Mouse (Mus musculus) lung, adult 2 months (tissue): Measurements from ENCODE around the gene Slc25a38. TPM values are rescaled to one million over a fixed set of nuclear protein-coding genes. Genes with fewer than 3 reads are reported as not detected.
A peak's percentile ranks its signal among the peaks of the same experiment; 100 is the strongest.

Source experiments
- DNase-seq: peaks from one replicate; pipeline ENCODE4 v3.0.0; 2022
- H3K4me1 ChIP-seq: fragments of 200-500 bp; 2 replicates; pipeline ENCODE4 v1.6.1; 2011; ENCODE audit warnings: low read length; ENCODE audit not compliant: control insufficient read depth, insufficient read depth
- H3K4me3 ChIP-seq: fragments of 200-500 bp; replicated peaks from 2 replicates; pipeline ENCODE3; 2011; ENCODE audit warnings: low read depth, mild to moderate bottlenecking, control low read depth, low read length; ENCODE audit errors: extremely low read depth
- CTCF ChIP-seq: fragments of 200-500 bp; IDR thresholded peaks from 2 replicates; pipeline ENCODE4 v1.5.1; 2011; ENCODE audit warnings: mild to moderate bottlenecking, low read length, control low read depth; ENCODE audit not compliant: insufficient read depth
- POLR2A ChIP-seq: fragments of 200-500 bp; IDR thresholded peaks from 2 replicates; pipeline ENCODE4 v1.6.1; 2011; ENCODE audit warnings: low read depth, mild to moderate bottlenecking, control low read depth, low read length, borderline replicate concordance; ENCODE audit errors: extremely low read depth
- WGBS: fragments of 180-500 bp; shearing (Covaris S2); methylation state at CpG from one replicate; pipeline ENCODE4 v1.1.7; 2018; 5-methylcytosine and 5-hydroxymethylcytosine counted together
- polyA plus RNA-seq: library from polyadenylated mRNA; depleted of rRNA; stranded (reverse); fragments of >200 nt; gene quantifications from 2 replicates; pipeline ENCODE4 v1.2.3, GENCODE M21; 2012

Slc25a38 gene
- polyA plus RNA-seq, 1 experiment: 41.9 TPM

DNA sequence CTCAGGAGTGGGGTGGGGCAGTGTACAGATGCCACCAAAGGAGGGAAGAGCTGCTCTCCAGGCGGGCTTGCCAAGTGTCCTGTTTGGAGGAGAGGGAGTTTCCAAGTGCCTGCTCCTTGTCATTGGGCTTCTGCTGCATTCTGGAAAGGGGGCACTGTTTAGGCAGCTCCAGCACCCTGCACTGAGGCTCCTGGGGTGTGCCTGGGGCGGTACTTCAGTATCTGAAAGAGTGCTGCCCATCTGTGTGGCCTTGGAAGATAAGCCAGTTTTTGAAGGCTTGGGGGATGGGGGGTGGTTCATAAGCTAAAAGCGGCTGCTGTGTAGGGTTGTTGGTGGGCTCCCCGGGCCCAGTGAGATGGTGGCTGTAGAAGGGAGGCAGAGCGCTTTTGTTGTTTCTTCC is 5.4 kb downstream of the Slc25a38 start:
- WGBS: 80% methylated on average over 5 of the region's 5 CpGs
- DNase-seq: no peak
- Histone ChIP-seq H3K4me3 (no peak overlapping the region), H3K4me1 (no peaks in the 10 kb centered on the region)
- TF ChIP-seq POLR2A: no peak
- TF ChIP-seq CTCF: no peak

DNA sequence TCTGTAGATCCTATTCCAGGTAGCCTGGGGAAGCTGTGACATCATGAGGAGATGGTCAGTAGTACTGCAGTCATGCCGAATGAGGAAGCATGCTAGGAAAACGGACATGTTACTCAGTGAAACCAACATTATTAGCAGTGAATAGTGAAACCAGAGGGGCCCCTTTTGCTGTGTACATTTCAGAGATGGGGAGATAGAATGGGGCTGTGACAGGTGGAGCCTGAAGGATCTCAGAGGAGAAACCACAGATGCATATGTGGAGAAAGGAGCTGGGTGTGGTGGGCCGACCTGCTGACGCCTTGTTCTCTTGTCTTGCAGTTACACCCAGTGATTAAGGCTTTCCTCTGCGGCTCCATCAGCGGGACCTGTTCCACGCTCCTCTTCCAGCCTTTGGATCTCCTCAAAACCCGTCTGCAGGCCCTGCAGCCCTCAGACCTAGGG is 6.0 kb downstream of the Slc25a38 start:
- TF ChIP-seq POLR2A: no peak
- no peak for TF ChIP-seq CTCF
- 74% methylated on average over 8 of the region's 8 CpGs for WGBS
- no peak for DNase-seq
- Histone ChIP-seq H3K4me1 (no peaks in the 10 kb centered on the region), H3K4me3 (no peak overlapping the region)

DNA sequence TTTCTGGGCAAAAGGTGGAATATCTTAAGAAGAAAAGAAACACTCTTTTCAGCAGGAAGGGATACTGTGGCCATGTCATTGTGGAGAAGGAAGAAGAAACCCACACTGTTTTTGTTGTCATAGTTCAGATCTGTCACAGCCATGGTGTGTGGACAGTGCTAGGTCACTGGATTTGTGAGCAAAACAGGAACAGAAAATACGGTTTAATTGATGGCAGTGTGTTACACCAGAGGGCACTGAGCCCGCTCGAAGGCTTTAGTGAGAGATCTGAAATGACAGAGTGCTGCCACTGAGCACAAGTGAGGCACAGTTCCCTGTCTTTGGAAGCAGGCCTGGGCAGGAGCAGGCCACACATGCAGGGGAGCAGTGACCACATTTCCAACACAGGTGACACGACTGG is 8.0 kb downstream of the Slc25a38 start:
- no peak for DNase-seq
- Histone ChIP-seq H3K4me1 (no peaks in the 10 kb centered on the region), H3K4me3 (no peak overlapping the region)
- WGBS: 82% methylated on average over 4 of the region's 4 CpGs
- no peak for TF ChIP-seq CTCF
- TF ChIP-seq POLR2A: no peak

DNA sequence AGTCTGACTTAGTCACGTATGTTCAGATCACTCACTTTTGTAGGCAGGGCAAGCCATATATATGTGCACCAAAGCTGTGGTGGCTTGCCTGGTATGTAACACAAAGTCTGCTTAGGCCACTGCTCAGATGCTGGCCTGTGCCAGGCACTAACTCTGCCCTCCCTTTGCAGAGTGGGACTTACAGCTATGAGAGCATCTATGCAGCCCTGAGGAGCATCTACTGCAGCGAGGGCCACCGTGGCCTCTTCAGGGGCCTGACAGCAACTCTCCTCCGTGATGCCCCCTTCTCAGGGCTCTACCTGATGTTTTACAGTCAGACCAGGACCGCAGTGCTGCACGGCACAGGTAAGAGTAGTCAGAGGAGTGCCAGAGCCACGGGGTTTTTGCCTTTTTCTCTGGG is 10.3 kb downstream of the Slc25a38 start:
- no peak for TF ChIP-seq CTCF
- TF ChIP-seq POLR2A: no peak
- Histone ChIP-seq H3K4me3 (no peak overlapping the region), H3K4me1 (no peaks in the 10 kb centered on the region)
- WGBS: 92% methylated on average over 7 of the region's 7 CpGs
- no peak for DNase-seq

DNA sequence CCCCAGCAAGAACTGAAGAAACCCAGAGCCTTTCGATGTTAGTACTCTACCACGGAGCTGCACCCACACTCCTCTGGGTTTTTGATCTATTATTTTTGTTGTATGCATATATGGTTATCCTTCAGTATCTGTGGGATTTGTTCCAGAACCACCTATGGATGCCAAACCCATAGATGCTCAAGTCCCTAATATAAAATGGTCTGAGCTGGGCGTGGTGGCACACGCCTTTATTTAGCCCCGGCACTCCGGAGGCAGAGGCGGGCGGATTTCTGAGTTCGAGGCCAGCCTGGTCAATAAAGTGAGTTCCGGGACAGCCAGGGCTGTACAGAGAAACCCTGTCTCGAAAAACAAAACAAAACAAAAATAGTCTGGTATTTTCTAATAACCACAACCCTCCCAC is 16.7 kb downstream of the Slc25a38 start:
- 50% methylated on average over 11 of the region's 11 CpGs for WGBS
- DNase-seq: no peak
- Histone ChIP-seq H3K4me1 (peaks cover 6% of the 10 kb centered on the region), H3K4me3 (no peak overlapping the region)
- no peak for TF ChIP-seq CTCF
- TF ChIP-seq POLR2A: no peak

DNA sequence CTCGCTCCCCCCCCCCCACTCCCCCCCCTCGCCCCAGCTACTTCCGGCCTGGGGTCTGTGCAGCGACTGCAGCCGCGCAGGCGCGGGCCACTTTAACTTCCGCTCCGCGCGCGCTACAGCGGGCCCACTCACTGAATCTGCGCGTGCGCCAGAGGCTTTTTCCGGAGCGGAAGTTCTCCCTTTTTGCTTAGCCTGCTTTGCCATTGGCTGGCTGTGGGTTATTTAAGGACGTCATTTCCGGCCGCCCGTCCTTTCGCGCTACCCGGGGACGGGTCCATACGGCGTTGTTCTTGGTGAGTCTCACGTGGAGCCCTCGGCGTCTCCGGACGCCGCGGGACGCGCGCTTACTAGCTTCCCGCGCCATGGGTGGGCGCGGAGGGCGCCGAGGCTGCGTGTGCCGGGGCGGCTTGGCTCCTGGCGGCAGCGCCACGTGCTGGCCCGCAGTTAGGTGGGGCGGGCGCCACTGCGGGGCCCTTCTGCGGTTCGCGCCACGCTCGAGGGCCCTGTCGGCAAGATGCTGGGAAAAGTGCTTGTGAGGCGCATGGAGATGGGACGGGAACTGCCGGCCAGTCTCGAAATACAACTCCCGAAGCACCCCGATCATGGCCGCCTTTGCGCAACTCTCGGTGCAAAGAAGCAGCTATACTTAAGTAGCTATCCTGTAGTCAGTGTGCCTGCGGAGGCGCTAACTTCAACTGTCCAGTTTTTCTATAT is 17.5 kb downstream of the Slc25a38 start, which contains the start of gene Rpsa:
Gene Rpsa, plus strand, starts transcription at position 152 of the 714 bp plus-strand sequence.
- peaks cover 6% of the 10 kb centered on the region for H3K4me1 ChIP-seq
- peak; percentile 91 for DNase-seq
- peak within 1 kb of the TSS; percentile 84 for H3K4me3 ChIP-seq
- under 1% methylated on average over 71 of the region's 72 CpGs for WGBS
- peak; percentile 95 for TF ChIP-seq POLR2A
- TF ChIP-seq CTCF: no peak

DNA sequence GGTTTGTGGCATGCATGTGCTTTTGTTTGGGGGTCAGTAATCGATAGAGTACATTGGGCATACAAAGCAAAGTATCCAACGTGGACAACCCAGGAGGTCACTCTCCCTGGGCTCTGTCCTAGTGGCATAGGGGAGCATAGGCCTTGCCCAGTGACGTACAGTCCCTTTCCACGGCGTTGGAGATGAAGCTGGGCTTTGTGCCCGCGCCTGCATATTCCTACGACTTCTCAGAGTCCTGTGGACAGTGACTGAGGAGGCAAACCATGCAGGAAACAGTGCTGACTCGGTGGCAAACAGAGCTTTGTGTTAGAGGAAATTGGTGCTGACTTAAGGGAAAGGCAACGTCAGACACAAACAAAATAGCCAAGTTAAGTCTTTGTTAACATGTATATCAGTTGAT is 19.1 kb downstream of the Slc25a38 start:
- DNase-seq: no peak
- TF ChIP-seq POLR2A (no peak), CTCF (no peak)
- 42% methylated on average over 10 of the region's 10 CpGs for WGBS
- H3K4me1 ChIP-seq: peaks cover 6% of the 10 kb centered on the region
- H3K4me3 ChIP-seq: no peak overlapping the region

DNA sequence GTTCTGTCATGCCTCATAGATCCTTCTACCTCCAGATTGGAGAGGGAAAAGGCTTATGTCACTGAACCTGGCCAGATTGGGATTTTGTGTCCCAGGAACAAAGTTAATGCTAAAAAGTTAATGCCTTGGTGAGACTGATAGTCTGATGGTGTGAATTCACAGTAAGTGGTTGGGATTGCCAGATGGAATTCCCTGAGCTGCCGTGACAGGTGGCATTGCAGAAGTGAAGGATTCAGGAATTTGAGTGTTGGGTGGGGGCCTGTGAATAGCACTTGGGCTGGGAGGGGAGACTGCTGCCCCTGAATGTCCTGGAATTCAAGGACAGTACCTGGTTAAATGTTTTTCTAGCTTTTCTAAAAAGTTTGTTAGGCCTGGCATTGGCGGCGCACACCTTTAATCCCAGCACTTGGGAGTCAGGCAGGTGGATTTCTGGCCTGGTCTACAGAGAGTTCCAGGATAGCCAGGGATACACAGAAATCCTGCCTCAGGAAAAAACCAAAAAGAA is 21.7 kb downstream of the Slc25a38 start:
- WGBS: 87% methylated on average over 3 of the region's 3 CpGs

DNA sequence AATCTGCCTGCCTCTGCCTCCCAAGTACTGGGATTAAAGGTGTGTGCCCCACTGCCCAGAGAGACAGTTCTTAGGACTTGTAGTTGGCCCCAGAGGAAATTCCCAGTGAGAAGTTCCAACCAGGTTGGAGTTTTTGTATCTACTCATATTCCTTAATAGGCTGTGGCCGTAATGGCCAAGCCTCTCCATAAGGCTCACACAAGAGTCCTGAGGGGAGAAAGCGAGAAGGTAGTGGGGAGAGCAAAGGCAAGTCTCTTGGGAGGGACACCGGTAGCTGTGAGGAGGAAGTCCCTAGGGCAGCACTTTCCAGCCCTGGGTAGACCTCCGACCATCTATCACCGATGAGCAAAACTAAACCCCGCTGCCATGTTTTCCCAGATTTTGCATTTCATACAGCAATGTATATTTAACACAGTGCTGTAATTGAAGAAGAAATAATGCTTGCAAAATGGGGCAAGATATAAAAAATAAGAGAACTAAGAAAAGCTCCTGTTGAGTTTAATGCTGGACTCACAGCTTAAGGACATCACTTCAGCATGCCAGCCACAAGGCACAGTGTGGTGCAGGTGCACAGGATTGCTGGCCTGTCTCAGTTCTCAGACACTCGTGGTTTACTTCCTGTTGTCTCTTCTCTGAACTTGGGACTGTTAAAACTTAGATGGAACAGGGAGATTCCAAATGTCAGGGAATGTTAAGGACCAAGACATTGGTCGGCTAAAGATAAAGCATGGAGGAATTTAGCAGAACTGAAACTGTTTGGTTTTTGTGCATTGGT is 23.0 kb downstream of the Slc25a38 start:
- WGBS: 36% methylated on average over 8 of the region's 8 CpGs
- no peak for TF ChIP-seq POLR2A
- TF ChIP-seq CTCF: no peak
- Histone ChIP-seq H3K4me3 (no peak overlapping the region), H3K4me1 (peaks cover 6% of the 10 kb centered on the region)
- DNase-seq: no peak

More for the DNA sequence above, 21.7 kb downstream of the Slc25a38 start:
- no peak for DNase-seq
- TF ChIP-seq POLR2A: no peak
- TF ChIP-seq CTCF: no peak
- Histone ChIP-seq H3K4me3 (no peak overlapping the region), H3K4me1 (peaks cover 6% of the 10 kb centered on the region)
